Mouse (Mus musculus) intestine, embryonic 16.5 days (tissue): ENCODE results near the gene H2-DMa. TPM values are rescaled to one million over a fixed set of nuclear protein-coding genes. Genes with fewer than 3 reads are reported as not detected.
A peak's percentile ranks its signal among the peaks of the same experiment; 100 is the strongest.

Experiments used
- ATAC-seq: fragments of 200-750 bp; cut with Nextera tagmentation; 2 replicates; pipeline ENCODE4 v1.8.0; 2017; ENCODE audit warnings: moderate TSS enrichment, moderate library complexity
- H3K27ac ChIP-seq: fragments of 300-500 bp; sonication (generic); 2 replicates; pipeline ENCODE4 v1.5.1; 2014; ENCODE audit warnings: mild to moderate bottlenecking, low read length
- H3K27me3 ChIP-seq: fragments of 300-500 bp; sonication (generic); replicated peaks from 2 replicates; pipeline ENCODE4 v1.6.1; 2014; ENCODE audit warnings: low read length, control low read depth, mixed read lengths; ENCODE audit not compliant: control insufficient read depth, insufficient read depth
- H3K36me3 ChIP-seq: fragments of 300-500 bp; sonication (generic); 2 replicates; pipeline ENCODE4 v1.6.1; 2014; ENCODE audit warnings: low read length, control low read depth; ENCODE audit not compliant: control insufficient read depth, insufficient read depth
- H3K4me1 ChIP-seq: fragments of 300-500 bp; sonication (generic); 2 replicates; pipeline ENCODE4 v1.6.1; 2014; ENCODE audit warnings: low read length, control low read depth, mixed read lengths; ENCODE audit not compliant: control insufficient read depth, insufficient read depth
- H3K4me2 ChIP-seq: fragments of 300-500 bp; sonication (generic); 2 replicates; pipeline ENCODE4 v1.6.1; 2014; ENCODE audit warnings: low read depth, low read length, control low read depth
- H3K4me3 ChIP-seq: fragments of 300-500 bp; sonication (generic); 2 replicates; pipeline ENCODE4 v1.5.1; 2014; ENCODE audit warnings: mild to moderate bottlenecking, low read length
- H3K9ac ChIP-seq: fragments of 300-500 bp; sonication (generic); 2 replicates; pipeline ENCODE4 v1.6.1; 2014; ENCODE audit warnings: low read depth, low read length
- H3K9me3 ChIP-seq: fragments of 300-500 bp; sonication (generic); 2 replicates; pipeline ENCODE4 v1.6.1; 2016; ENCODE audit warnings: low read length, control low read depth; ENCODE audit not compliant: control insufficient read depth
- WGBS: fragments of 180-500 bp; shearing (Covaris S2); extraction: QIAGEN DNeasy Blood & Tissue Kit; methylation state at CpG from one replicate; pipeline ENCODE4 v1.1.7; 2014; 5-methylcytosine and 5-hydroxymethylcytosine counted together
- polyA plus RNA-seq: library from polyadenylated mRNA; unstranded; fragments of >200 nt; fragmentation: Nextera tagmentation; extraction: Ambion mirVana; gene quantifications from 2 replicates; pipeline ENCODE4 v1.2.1, GENCODE M21; 2015

H2-DMa gene
- polyA plus RNA-seq, 1 experiment from 2014 or later = 13.4 TPM

DNA sequence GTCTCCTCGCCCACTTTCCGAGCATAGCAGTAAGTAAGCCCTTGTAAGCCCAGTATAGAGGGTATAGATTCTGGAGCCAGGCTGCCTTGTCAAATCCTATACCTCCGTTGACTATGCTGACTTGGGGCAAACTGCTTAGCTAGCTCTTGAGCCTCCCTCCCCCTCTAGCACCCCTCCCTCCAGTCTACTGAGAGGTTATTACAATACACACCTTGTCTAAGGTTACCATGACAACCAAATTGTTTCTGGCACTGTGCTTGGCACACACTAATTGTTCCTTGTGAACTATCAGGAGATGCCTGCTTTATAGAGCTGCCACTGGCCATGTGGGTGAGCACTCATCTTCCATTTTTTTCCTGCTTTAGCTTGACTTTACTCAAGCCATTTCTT is 9.5 kb upstream of the H2-DMa start:
- H3K27ac ChIP-seq = no peak overlapping the region
- WGBS = 73% methylated on average over 3 of the region's 3 CpGs
- H3K4me3 ChIP-seq = no peak overlapping the region
- ATAC-seq = peak; percentile 47
- no peaks in the 10 kb centered on the region for H3K9me3 ChIP-seq
- H3K9ac ChIP-seq = no peak overlapping the region
- peaks cover 2% of the 10 kb centered on the region; the same call in 1 of the 2 replicates for H3K4me1 ChIP-seq
- no peak overlapping the region for H3K4me2 ChIP-seq
- peaks cover 31% of the 10 kb centered on the region for H3K36me3 ChIP-seq
- H3K27me3 ChIP-seq = no peaks in the 10 kb centered on the region

- WGBS = 59% methylated on average over 8 of the region's 8 CpGs
- ATAC-seq = peak; percentile 26; the same call in 1 of the 2 replicates
- H3K4me1 ChIP-seq = peaks cover 3% of the 10 kb centered on the region; the same call in 1 of the 2 replicates
- no peak overlapping the region for H3K9ac ChIP-seq
- peaks cover 36% of the 10 kb centered on the region for H3K36me3 ChIP-seq
- no peak overlapping the region for H3K27ac ChIP-seq
- no peaks in the 10 kb centered on the region for H3K9me3 ChIP-seq
- H3K4me3 ChIP-seq = no peak overlapping the region
- H3K27me3 ChIP-seq = no peaks in the 10 kb centered on the region
- no peak overlapping the region for H3K4me2 ChIP-seq
Measured at GRCm38 (mm10) chr17:34110309-34110708, 9.0 kb upstream of the H2-DMa start.

DNA sequence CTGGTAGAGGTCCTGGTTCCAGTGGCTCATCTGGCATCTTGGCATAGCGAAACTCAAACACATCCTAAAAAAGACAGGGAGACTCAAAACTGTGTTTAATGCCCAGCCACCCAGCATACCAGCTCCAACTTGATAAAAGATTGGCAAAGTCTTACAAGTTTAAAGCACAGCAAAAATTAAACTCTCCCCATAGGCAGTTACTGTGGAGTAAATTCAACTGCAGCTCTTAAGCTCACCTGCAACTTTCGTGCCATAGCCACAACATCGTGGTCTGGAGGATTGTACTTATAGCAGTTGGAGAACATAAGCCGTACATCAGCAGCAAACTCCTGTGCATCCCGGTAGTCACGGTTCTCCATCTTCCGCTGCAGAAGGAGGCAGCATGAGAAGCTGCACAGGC is 5.2 kb upstream of the H2-DMa start:
- no peak overlapping the region for H3K4me3 ChIP-seq
- no peaks in the 10 kb centered on the region for H3K9me3 ChIP-seq
- no peak for ATAC-seq
- peaks cover 64% of the 10 kb centered on the region for H3K36me3 ChIP-seq
- no peak overlapping the region for H3K4me2 ChIP-seq
- no peak overlapping the region for H3K9ac ChIP-seq
- H3K27me3 ChIP-seq = no peaks in the 10 kb centered on the region
- WGBS = 91% methylated on average over 7 of the region's 7 CpGs
- H3K4me1 ChIP-seq = peaks cover 19% of the 10 kb centered on the region
- no peak overlapping the region for H3K27ac ChIP-seq

DNA sequence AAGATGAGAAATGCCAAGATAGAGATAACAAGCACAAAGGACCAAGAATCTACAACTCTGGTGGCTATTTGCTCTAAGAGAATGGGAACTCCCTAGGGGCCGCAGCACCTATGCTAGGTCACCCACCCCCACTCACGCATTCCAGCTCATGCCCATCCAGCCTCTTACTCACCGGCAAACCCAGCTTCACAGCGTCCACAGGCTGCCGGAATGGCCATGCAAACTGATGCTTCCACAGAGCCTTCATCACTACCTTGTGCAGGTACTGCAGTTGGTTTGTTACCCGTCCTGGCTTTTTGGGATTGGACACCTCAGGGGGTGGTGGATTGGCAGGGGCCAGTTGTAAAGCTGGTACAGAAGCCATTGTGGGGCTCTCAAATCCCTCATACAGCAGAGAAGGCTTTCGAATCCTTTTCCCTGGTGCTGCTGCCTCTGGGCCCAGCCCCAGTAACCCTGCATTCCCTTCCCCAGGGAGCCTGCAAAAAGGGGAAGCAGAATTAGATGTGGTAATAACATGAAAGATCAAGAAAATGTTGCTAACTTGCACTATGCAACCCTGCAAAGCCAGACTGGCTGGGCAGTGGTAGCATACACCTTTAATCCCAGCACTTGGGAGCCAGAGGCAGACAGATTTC is 2.5 kb upstream of the H2-DMa start:
- H3K27ac ChIP-seq = peak overlapping the region; percentile 14; the same call in 1 of the 2 replicates
- H3K4me1 ChIP-seq = peaks cover 19% of the 10 kb centered on the region
- peak overlapping the region; percentile 89 for H3K4me3 ChIP-seq
- H3K9ac ChIP-seq = peak overlapping the region; percentile 68
- ATAC-seq = no peak
- 21% methylated on average over 7 of the region's 7 CpGs for WGBS
- H3K4me2 ChIP-seq = peak overlapping the region; percentile 95
- H3K9me3 ChIP-seq = no peaks in the 10 kb centered on the region
- no peaks in the 10 kb centered on the region for H3K27me3 ChIP-seq
- peaks cover 61% of the 10 kb centered on the region for H3K36me3 ChIP-seq

- H3K4me2 ChIP-seq = peak overlapping the region; percentile 95
- ATAC-seq = no peak
- peaks cover 19% of the 10 kb centered on the region for H3K4me1 ChIP-seq
- H3K9me3 ChIP-seq = no peaks in the 10 kb centered on the region
- 0% methylated on average over 5 of the region's 5 CpGs for WGBS
- H3K36me3 ChIP-seq = peaks cover 56% of the 10 kb centered on the region
- peak overlapping the region; percentile 74 for H3K27ac ChIP-seq
- H3K9ac ChIP-seq = peak overlapping the region; percentile 96
- H3K4me3 ChIP-seq = peak overlapping the region; percentile 89
- H3K27me3 ChIP-seq = no peaks in the 10 kb centered on the region
Measured at GRCm38 (mm10) chr17:34117421-34118112, 1.8 kb upstream of the H2-DMa start.

DNA sequence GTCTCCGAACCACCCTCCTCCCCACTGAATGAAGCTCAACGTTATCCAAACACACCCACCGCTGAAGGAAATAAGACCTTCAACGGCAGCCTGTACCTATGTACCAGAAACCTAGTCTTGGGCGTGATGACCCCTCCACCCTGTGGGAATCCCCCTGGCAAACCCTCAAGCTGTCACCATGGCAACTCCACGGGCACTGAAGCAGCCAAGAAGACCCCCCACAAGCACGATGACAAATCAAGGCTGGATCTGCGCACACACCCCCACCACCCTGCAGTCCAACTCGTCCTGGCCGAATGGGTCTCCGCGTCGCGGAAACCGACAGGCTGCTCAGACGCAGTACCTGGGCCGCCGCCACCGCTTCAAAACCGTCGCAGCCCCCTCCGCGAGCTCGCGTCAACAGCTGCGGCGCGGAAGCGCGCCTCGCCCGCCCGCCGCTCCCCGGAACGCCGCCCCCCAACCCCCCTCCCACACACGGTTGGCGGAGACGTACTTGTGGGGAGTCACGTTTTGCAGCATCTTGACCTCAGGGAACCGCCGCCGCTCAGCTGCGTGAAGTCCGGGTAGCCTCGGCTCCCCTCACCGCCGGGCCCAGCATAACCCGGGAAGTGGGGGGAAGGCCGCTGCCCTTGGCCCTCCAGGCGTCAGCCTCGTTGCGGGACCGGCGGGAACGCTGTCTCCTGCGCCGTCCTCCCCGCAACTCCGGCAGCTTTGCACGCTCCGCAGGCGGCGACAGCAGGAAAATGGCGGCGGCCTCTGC is 1.0 kb upstream of the H2-DMa start:
- peak overlapping the region; percentile 96 for H3K9ac ChIP-seq
- H3K9me3 ChIP-seq = no peaks in the 10 kb centered on the region
- under 1% methylated on average over 67 of the region's 67 CpGs for WGBS
- peaks cover 19% of the 10 kb centered on the region for H3K4me1 ChIP-seq
- H3K27me3 ChIP-seq = no peaks in the 10 kb centered on the region
- peaks cover 48% of the 10 kb centered on the region for H3K36me3 ChIP-seq
- peak overlapping the region; percentile 74 for H3K27ac ChIP-seq
- H3K4me2 ChIP-seq = peak overlapping the region; percentile 95
- peak overlapping the region; percentile 89 for H3K4me3 ChIP-seq
- ATAC-seq = no peak

DNA sequence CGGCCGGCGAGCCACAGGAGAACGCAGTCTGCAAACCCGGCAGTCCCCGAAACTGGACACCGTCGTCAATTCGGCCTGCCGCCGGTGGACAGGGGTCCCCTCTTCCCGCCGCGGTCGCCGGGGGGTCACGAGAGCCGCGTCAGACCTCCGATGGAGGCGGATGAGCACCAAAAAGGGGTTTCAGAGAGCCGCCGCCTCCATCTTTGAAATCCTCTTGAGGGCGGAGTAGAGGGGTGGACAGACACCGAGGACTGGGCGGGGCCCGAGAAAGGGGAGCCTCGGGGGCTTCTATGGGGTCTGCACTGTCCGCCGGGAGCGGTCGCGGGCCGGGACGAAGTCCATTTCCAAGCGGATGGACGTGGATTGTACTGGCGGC is 480 bp upstream of the H2-DMa start:
- Histone ChIP-seq H3K4me2 (peak overlapping the region; percentile 95), H3K27ac (peak overlapping the region; percentile 74), H3K9ac (peak overlapping the region; percentile 96), H3K4me3 (peak overlapping the region; percentile 89), H3K36me3 (peaks cover 43% of the 10 kb centered on the region), H3K4me1 (peaks cover 22% of the 10 kb centered on the region), H3K27me3 (no peaks in the 10 kb centered on the region), H3K9me3 (no peaks in the 10 kb centered on the region)
- ATAC-seq = no peak
- WGBS = 2% methylated on average over 38 of the region's 38 CpGs

DNA sequence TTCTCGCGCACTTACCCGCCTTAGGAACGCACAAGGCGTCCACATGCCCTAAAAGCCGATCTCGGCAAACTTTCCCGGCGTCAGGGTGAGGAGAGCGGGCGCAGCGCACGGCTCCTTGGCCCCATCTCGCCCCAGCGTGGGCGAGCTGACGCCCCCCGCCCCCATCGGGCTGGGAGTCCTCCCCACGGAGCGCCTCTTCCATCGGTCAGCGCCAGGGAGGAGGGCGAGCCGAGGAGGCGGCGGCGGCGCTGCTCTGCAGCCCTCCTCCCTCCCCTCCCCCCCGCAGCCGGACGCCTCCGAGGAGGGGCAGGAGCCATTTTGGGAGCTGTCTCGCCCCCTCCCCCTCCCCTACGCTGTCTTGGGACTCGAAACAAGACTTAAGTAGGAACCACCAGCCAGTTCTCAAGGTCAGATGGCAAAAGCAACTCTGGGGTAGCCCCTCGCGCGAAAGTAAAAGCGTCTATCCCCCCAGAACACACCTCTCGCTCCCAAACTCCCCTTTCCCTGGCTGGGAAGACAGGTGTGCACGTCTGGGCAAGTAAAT is 911 bp downstream of the H2-DMa start:
- peak overlapping the region; percentile 98 for H3K9ac ChIP-seq
- peaks cover 31% of the 10 kb centered on the region for H3K36me3 ChIP-seq
- peak overlapping the region; percentile 100 for H3K27ac ChIP-seq
- no peaks in the 10 kb centered on the region for H3K27me3 ChIP-seq
- peak; percentile 6 for ATAC-seq
- H3K4me3 ChIP-seq = peak overlapping the region; percentile 89
- H3K4me1 ChIP-seq = peaks cover 27% of the 10 kb centered on the region
- peak overlapping the region; percentile 72 for H3K4me2 ChIP-seq
- WGBS = 0% methylated on average over 35 of the region's 42 CpGs
- H3K9me3 ChIP-seq = no peaks in the 10 kb centered on the region

DNA sequence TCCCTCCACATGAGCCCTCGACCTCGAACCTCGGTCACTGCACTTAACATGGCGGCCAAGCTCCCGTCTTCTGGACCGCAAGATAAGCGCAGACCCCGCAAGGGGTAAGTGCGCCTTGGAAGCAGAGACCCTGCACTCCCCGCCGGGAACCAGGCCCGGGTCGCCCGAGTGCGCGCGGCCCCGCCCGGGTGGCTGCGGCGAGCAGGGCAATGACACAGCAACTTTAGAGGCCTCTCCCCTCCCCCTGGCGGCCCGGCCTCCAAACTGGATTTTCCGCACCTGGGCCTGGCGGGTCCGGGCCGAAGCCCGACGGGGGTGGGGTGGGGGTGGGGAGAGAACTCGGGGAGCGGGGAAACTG is 1.5 kb downstream of the H2-DMa start:
- Histone ChIP-seq H3K27ac (peak overlapping the region; percentile 100), H3K4me1 (peaks cover 25% of the 10 kb centered on the region), H3K9me3 (no peaks in the 10 kb centered on the region), H3K4me2 (peak overlapping the region; percentile 72), H3K9ac (peak overlapping the region; percentile 98), H3K36me3 (peaks cover 25% of the 10 kb centered on the region), H3K27me3 (no peaks in the 10 kb centered on the region), H3K4me3 (peak overlapping the region; percentile 89)
- ATAC-seq = peak; percentile 22
- WGBS = under 1% methylated on average over 27 of the region's 31 CpGs
